Mouse (Mus musculus) hindbrain, postnatal 0 days (tissue): ENCODE data around the gene Pira2. TPM values are rescaled to one million over a fixed set of nuclear protein-coding genes. Genes with fewer than 3 reads are reported as not detected.
"Not testable (repeated sequence)": the region's sequence is repeated elsewhere in the genome, so short reads cannot be mapped to it uniquely, and the experiment has no call there.

Experiments
- ATAC-seq: fragments of 200-750 bp; cut with Nextera tagmentation; 2 replicates; pipeline ENCODE4 v1.8.0; 2017; ENCODE audit warnings: mild to moderate bottlenecking, moderate TSS enrichment, moderate library complexity
- DNase-seq: peaks from one replicate; pipeline ENCODE4 v3.0.0-alpha.2; 2015; ENCODE audit warnings: low spot score
- H3K27ac ChIP-seq: fragments of 300-500 bp; sonication (generic); 2 replicates; pipeline ENCODE4 v1.5.1; 2014; ENCODE audit warnings: mild to moderate bottlenecking
- H3K27me3 ChIP-seq: fragments of 300-500 bp; sonication (generic); 2 replicates; pipeline ENCODE4 v1.6.1; 2014; ENCODE audit warnings: low read length, mixed read lengths; ENCODE audit not compliant: insufficient read depth
- H3K36me3 ChIP-seq: fragments of 300-500 bp; sonication (generic); 2 replicates; pipeline ENCODE4 v1.6.1; 2014; ENCODE audit warnings: low read length, mixed read lengths; ENCODE audit not compliant: insufficient read depth
- H3K4me1 ChIP-seq: fragments of 300-500 bp; sonication (generic); 2 replicates; pipeline ENCODE4 v1.6.1; 2014; ENCODE audit warnings: antibody characterized with exemption, low read length, mixed read lengths; ENCODE audit not compliant: insufficient read depth
- H3K4me2 ChIP-seq: fragments of 300-500 bp; sonication (generic); 2 replicates; pipeline ENCODE4 v1.6.1; 2014; ENCODE audit warnings: low read depth, mild to moderate bottlenecking, low read length, moderate library complexity, mixed read lengths
- H3K4me3 ChIP-seq: fragments of 300-500 bp; sonication (generic); 2 replicates; pipeline ENCODE4 v1.5.1; 2014; ENCODE audit warnings: low read length
- H3K9ac ChIP-seq: fragments of 300-500 bp; sonication (generic); replicated peaks from 2 replicates; pipeline ENCODE4 v1.6.1; 2014; ENCODE audit warnings: mild to moderate bottlenecking, low read length, moderate library complexity, mixed read lengths
- H3K9me3 ChIP-seq: fragments of 300-500 bp; sonication (generic); 2 replicates; pipeline ENCODE4 v1.6.1; 2016; ENCODE audit warnings: low read length, mixed read lengths
- WGBS: fragments of 180-500 bp; shearing (Covaris S2); extraction: QIAGEN DNeasy Blood & Tissue Kit; methylation state at CpG from one replicate; pipeline ENCODE4 v1.1.7; 2014; 5-methylcytosine and 5-hydroxymethylcytosine counted together
- polyA plus RNA-seq: library from polyadenylated mRNA; unstranded; fragments of >200 nt; fragmentation: Nextera tagmentation; extraction: Ambion mirVana; gene quantifications from 2 replicates; pipeline ENCODE4 v1.2.1, GENCODE M21; 2015
- total RNA-seq: library from RNA; depleted of rRNA; stranded (reverse); fragments of >200 nt; gene quantifications from 2 replicates; pipeline ENCODE4 v1.2.3, GENCODE M21; 2014; rRNA removed

Pira2 gene
- total RNA-seq (not detected in 2 replicates), polyA plus RNA-seq (not detected in 2 replicates)

DNA sequence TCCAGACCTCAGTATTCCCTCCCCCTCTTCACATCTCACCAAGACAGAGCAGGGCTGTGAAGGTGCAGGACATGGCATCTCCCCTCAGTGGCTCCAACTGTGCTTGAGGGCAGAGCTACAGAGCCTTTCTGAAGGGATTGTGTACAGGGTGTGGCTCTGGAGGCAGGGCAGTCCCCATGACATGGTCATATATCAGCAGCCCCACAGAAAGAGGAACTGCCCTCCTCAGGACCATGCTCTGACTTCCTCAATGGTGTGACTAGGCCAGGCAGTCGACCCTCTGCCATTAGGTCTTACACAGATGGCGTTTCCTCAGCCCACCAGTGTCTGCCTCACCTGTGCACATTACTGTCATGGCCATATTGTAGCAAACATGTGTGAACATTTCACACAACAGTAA lies at the start of gene Pira2:
Gene Pira2 (minus strand): TSS at position 101 of the 400 bp plus-strand sequence.
- H3K36me3 ChIP-seq, H3K27ac ChIP-seq, H3K4me3 ChIP-seq, H3K9ac ChIP-seq, DNase-seq, H3K4me2 ChIP-seq, H3K27me3 ChIP-seq, H3K4me1 ChIP-seq, H3K9me3 ChIP-seq, ATAC-seq: not testable (repeated sequence)
- no CpG with 5 or more reads among the region's 2 CpGs for WGBS

DNA sequence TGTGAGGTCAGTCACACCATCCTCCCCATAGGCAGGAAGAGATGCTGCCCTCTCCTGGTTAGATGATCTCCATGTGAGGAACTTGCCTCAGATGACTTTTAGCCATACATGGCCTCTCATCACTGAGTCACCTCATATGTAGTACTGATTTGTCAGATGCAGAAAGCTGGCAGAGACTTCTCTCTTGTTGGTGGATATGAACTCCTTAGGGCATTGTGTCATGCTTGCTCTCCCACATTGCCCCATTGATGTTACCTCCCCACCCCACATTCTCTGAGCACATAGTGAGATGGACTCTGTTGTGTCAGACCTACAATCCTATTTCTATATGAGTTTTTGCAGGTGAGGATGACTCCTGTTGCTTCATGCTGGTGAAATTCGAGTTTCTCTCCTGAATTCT lies 30.2 kb upstream of the Pira2 start:
- ATAC-seq, DNase-seq, H3K4me2 ChIP-seq, H3K4me1 ChIP-seq, H3K27me3 ChIP-seq, H3K9me3 ChIP-seq, H3K27ac ChIP-seq, H3K36me3 ChIP-seq, H3K9ac ChIP-seq, H3K4me3 ChIP-seq: not testable (repeated sequence)
- no CpG with 5 or more reads among the region's 1 CpGs for WGBS

DNA sequence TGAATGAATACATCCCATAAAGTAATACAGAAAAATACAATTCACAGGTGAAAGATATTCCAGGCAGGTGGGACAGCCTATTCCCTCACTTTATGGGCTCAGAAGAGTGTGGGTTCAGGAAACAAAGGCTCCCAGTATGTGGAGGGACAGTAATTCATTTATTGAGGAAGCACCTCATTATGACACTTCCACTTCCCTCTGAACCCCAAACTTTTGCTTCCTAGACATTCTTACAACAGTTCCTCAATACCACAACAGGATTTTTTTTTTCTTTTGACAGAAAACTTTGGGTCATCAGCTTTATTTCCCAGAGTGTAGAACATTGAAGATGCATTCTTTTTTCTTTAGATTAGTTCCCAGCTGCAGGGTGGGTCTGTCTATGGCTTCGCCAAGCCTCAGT lies 7.0 kb downstream of the Pira2 start:
- not testable (repeated sequence) for H3K4me1 ChIP-seq, H3K9me3 ChIP-seq, DNase-seq, H3K36me3 ChIP-seq, H3K27me3 ChIP-seq, H3K9ac ChIP-seq, ATAC-seq, H3K4me2 ChIP-seq, H3K4me3 ChIP-seq, H3K27ac ChIP-seq
- no CpG with 5 or more reads among the region's 1 CpGs for WGBS

DNA sequence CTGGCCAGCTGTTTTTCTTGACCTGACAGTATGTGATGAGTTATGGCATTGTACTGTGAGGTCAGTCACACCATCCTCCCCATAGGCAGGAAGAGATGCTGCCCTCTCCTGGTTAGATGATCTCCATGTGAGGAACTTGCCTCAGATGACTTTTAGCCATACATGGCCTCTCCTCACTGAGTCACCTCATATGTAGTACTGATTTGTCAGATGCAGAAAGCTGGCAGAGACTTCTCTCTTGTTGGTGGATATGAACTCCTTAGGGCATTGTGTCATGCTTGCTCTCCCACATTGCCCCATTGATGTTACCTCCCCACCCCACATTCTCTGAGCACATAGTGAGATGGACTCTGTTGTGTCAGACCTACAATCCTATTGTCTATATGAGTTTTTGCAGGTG lies 14.2 kb downstream of the Pira2 start:
- not testable (repeated sequence) for H3K9ac ChIP-seq, H3K27ac ChIP-seq, H3K4me2 ChIP-seq, H3K27me3 ChIP-seq, H3K9me3 ChIP-seq, H3K4me3 ChIP-seq, H3K4me1 ChIP-seq, H3K36me3 ChIP-seq, ATAC-seq, DNase-seq

DNA sequence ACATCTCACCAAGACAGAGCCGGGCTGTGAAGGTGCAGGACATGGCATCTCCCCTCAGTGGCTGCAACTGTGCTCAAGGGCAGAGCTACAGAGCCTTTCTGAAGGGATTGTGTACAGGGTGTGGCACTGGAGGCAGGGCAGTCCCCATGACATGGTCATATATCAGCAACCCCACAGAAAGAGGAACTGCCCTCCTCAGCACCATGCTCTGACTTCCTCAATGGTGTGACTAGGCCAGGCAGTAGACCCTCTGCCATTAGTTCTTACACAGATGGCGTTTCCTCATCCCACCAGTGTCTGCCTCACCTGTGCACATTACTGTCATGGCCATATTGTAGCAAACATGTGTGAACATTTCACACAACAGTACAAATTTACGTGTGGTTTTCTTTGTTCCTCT lies 19.3 kb downstream of the Pira2 start, which contains the start of gene Gm15448:
Gene Gm15448 (minus strand): TSS at position 89 of the 400 bp plus-strand sequence.
- not testable (repeated sequence) for H3K27ac ChIP-seq

DNA sequence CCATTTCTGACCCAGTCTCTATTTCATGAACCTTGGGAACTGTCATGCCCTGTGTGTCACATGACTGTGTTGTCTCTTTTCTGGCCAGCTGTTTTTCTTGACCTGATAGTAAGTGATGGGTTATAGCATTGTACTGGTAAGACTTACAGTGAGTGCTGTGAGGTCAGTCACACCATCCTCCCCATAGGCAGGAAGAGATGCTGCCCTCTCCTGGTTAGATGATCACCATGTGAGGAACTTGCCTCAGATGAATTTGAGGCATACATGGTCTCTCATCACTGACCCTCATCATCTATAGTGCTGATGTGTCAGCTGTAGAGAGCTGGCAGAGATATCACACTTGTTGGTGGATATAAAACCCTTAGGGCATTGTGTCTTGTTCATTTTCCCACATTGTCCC lies 32.9 kb downstream of the Pira2 start:
- H3K27me3 ChIP-seq, DNase-seq, H3K27ac ChIP-seq, H3K36me3 ChIP-seq, H3K9me3 ChIP-seq, H3K9ac ChIP-seq, ATAC-seq, H3K4me1 ChIP-seq, H3K4me3 ChIP-seq, H3K4me2 ChIP-seq: not testable (repeated sequence)

More for the DNA sequence above, 19.3 kb downstream of the Pira2 start, which contains the start of gene Gm15448:
- H3K27me3 ChIP-seq, H3K9me3 ChIP-seq, DNase-seq, H3K4me2 ChIP-seq, H3K4me1 ChIP-seq, ATAC-seq, H3K9ac ChIP-seq, H3K36me3 ChIP-seq, H3K4me3 ChIP-seq: not testable (repeated sequence)
- WGBS: 53% methylated on average over 1 of the region's 3 CpGs

DNA sequence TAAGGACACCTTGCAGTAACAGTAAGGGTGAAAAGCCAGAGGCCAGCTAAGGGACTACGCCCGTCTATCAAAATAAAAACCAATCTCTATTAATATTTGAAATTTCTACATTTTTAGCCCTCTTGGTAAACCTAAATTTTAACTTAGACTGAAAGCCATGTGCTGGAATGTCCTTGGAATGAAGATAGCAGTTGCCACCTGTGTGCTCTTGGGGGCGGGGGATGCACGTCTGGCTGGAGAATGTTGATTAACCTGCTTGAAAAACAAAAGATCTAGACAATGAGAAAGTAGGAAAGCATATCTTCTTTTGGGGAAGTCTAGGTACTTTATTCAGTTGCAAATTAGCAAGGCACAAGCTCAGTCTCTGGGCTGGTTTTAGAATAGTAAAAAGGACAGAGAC lies 41.9 kb downstream of the Pira2 start:
- H3K27ac ChIP-seq, H3K4me3 ChIP-seq, ATAC-seq, DNase-seq, H3K9ac ChIP-seq, H3K27me3 ChIP-seq, H3K36me3 ChIP-seq, H3K4me2 ChIP-seq, H3K9me3 ChIP-seq, H3K4me1 ChIP-seq: not testable (repeated sequence)
- WGBS: 87% methylated on average over 4 of the region's 4 CpGs

DNA sequence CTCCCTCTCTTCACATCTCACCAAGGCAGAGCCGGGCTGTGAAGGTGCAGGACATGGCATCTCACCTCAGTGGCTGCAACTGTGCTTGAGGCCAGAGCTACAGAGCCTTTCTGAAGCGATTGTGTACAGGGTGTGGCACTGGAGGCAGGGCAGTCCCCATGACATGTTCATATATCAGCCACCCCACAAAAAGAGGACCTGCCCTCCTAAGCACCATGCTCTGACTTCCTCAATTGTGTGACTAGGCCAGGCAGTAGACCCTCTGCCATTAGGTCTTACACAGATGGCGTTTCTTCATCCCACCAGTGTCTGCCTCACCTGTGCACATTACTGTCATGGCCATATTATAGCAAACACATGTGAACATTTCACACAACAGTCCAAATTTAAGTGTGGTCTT lies 44.9 kb downstream of the Pira2 start:
- not testable (repeated sequence) for ATAC-seq, H3K9ac ChIP-seq

DNA sequence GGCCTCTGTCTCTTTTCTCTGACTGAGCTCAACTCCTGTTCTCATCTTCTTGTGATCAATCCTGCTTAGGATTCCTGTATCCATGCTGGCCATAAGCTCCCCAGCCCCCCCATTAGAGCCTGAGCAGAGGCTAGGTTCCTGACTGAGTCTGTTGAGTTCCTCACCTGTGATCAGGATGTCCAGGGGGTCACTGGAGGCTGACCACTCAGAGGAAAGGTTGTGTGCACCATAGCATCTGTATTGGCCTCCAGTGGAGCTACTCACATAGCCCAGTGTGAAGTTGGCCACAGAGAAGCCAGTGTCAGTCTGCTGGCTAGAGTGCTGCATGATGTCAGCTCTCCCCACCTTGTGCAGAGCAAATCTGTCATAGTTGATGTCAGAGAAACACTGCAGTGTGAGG lies 48.6 kb downstream of the Pira2 start:
- ATAC-seq, H3K9ac ChIP-seq, H3K36me3 ChIP-seq, H3K4me1 ChIP-seq, H3K4me2 ChIP-seq, H3K4me3 ChIP-seq, H3K27ac ChIP-seq, H3K9me3 ChIP-seq, H3K27me3 ChIP-seq, DNase-seq: not testable (repeated sequence)

More for the DNA sequence above, 44.9 kb downstream of the Pira2 start:
- not testable (repeated sequence) for DNase-seq, H3K4me3 ChIP-seq, H3K27ac ChIP-seq, H3K9me3 ChIP-seq, H3K4me2 ChIP-seq, H3K4me1 ChIP-seq, H3K27me3 ChIP-seq, H3K36me3 ChIP-seq
- 61% methylated on average over 3 of the region's 3 CpGs for WGBS
